Mouse (Mus musculus) heart, adult 8-10 months (tissue): ENCODE measurements around the gene Pitpnm3. TPM values are rescaled to one million over a fixed set of nuclear protein-coding genes. Genes with fewer than 3 reads are reported as not detected.

ENCODE experiments used
- DNase-seq: peaks from one replicate; pipeline ENCODE4 v3.0.0; 2022; ENCODE audit warnings: low spot score
- total RNA-seq, 4 experiments: library from RNA; stranded (reverse); gene quantifications; 2 replicates each; pipeline ENCODE4 v1.2.4; 2022

The Pitpnm3 gene
- total RNA-seq, 4 experiments from 2014 or later, result 1.1 to 2.1 (median 1.9) TPM

GRCm38 (mm10) chr11:72050895-72051858 is 84.4 kb downstream of the Pitpnm3 start:
- no peak for DNase-seq

GRCm38 (mm10) chr11:72050168-72050894 is 85.2 kb downstream of the Pitpnm3 start:
- DNase-seq, result no peak

- no peak for DNase-seq
Observed at GRCm38 (mm10) chr11:72049171-72049759, 86.3 kb downstream of the Pitpnm3 start.

DNA sequence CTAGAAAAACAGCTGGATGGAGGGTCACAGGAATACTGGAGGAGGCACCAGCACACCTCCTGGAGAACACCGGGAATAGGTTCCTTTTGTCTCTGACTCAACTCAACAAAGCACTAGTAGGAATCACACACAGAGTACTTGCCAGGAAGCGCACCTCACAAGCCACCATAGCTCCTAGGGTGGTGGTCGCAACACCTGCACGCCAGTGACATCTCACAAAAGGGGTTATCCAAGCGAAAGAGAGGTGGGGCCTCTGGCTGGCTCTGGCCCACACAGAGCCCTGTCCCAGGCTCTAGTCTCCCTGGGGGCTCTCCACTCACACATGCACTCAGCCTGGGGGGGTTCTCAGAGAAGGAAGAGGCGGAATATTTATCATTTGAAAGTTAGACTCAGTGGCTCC is 86.8 kb downstream of the Pitpnm3 start:
- no peak for DNase-seq

DNA sequence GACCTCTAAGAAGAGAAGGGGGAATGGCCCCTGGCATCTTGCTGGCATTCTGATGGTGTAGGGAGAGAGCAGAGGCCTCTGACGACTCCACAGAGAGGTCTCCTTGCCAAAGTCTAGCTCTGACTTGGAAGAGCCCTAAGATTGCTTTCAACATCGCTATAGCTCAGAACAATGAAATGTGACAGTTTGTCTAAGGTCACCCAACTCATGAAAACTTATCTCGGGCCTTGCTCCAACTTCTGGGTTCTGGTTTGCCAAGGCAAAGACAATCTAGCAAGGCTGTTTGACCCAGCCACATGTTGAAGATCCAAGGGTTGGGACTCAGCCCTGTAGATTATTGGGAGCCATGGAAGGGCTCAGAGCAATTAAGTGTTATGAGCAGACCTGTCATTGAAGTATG is 91.3 kb downstream of the Pitpnm3 start:
- no peak for DNase-seq

GRCm38 (mm10) chr11:72042631-72043030 is 92.9 kb downstream of the Pitpnm3 start:
- no peak for DNase-seq

DNA sequence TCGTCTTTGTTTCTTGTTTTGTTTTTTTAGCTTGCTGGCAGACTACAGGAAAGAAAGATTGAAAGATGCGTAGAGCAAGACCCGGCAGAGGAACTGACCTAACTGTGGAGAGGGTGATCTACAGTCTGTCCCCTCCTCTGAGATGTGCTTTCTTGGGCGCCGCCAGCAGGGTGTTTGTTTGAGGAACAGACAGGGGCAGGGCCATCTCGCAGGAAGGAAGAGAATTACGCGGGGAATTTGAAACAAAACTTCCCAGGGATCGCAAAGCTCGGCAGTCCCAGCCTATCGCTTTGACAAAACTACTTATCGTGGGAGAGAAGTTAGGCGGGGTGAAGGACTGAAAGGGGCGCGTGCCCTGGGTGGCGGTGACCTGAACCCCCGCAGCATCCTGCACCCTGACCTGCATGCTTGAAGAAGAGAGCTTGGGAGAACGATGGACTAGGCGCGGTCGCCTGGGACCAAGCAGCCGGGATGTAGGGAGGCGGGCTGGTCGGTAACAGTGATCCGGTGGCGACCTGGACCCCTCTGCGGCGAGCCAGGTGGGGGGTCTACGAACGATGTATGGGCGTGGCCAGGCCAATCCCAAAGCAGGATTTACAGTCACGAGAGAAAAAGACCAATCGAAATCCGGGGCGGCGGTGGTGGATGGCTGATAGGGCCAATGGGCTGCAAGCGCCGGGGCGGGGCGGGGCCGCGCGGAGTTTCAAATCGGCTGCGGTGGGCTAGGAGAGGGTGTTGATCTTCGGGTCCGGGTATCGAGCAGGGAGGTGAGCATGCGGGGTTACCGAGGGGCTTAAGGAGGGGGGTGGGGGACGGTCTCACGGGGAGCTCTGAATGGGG is 93.6 kb downstream of the Pitpnm3 start, which contains the start of gene Pimreg:
Pimreg (plus strand) TSS at position 265 of the 840 bp plus-strand sequence.
- peak; percentile 81 for DNase-seq

GRCm38 (mm10) chr11:72041290-72041767 is 94.2 kb downstream of the Pitpnm3 start:
- no peak for DNase-seq

GRCm38 (mm10) chr11:72039599-72040386 is 95.8 kb downstream of the Pitpnm3 start:
- no peak for DNase-seq

GRCm38 (mm10) chr11:72037996-72038395 is 97.6 kb downstream of the Pitpnm3 start:
- peak; percentile 66 for DNase-seq

- no peak for DNase-seq
Observed at GRCm38 (mm10) chr11:72037409-72037808, 98.2 kb downstream of the Pitpnm3 start, which contains the start of gene Aipl1. Aipl1 (minus strand) TSS chr11:72037509.

DNA sequence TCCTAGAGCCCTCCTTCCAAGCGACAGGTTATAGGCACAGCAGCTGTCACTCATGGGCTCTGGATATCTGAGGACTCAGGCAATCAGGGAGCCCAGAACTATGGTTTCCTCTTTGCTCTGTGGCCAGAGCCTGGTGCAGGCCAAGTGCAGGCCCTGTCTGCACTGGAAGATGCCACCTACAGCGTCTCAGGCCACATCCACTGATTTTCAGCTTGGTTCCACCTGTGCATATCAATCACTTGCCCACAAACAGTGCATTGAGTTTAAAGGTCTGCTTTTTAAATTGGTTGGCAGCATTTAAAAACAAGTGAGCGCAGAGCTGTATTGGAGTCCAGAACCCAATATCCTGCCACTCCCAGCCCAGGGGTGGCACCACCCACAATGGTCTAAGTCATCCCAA is 103.0 kb downstream of the Pitpnm3 start:
- no peak for DNase-seq

DNA sequence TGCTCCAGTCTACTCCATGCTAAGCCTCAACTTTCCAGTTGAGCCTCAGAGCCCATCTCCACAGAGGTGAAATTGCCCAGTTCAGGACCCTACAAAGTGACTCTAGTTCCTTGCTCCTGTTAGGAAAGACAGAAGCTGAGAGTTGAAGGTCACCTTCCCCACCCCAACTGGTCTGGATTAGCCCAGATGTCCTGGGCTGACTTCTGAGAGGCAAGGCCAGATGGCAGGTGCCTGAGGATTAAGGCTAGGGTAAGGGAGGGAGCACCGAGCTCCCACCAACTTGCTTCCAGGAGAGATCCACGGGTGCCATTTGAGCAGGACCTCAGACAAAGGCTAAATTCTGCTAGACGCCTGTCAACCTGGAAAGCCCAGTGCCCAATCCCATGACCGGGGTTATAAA is 103.5 kb downstream of the Pitpnm3 start:
- DNase-seq, result no peak

DNA sequence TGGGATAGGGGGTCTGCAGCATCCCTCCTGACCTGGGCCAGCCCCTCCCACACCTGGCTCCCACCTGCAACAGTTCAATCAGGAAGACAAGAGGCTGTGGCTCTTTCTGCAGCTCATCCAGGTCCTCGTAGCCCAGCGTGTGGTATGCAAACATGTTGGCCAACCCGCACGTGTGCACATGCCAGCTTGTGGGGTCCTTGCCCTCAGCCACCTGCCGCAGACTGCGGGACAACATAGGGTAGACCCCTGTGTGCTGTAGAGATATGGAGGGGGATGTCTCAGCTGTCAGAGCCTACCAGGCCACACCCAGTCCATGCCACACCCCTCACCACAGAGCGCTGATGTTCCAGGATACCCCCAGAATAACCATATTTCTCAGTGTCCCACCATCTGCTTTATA is 104.2 kb downstream of the Pitpnm3 start:
- DNase-seq, result no peak

- DNase-seq, result no peak
Observed at GRCm38 (mm10) chr11:72029143-72029542, 106.4 kb downstream of the Pitpnm3 start.

GRCm38 (mm10) chr11:72027836-72028235 is 107.7 kb downstream of the Pitpnm3 start:
- no peak for DNase-seq

DNA sequence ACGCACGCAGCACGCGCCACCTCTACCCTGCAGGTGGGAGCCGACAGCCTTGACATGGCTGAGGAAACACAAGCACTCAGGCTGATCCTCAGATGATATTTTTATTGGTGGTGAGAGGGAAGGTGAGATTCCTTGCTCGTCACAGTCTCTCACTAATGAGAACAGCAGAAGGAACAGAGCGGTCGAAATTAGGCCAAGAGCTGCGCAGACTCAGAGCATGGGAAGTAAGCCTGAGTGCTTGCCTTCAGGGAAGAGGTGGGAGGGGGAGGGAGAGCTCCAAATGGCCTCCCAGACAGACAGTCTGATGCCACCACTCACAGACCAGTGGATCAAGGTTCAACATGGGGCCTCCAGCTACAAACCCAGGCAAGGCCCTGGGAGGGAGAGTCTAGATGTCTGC is 109.1 kb downstream of the Pitpnm3 start:
- DNase-seq, result no peak

GRCm38 (mm10) chr11:72025843-72026242 is 109.7 kb downstream of the Pitpnm3 start:
- no peak for DNase-seq

GRCm38 (mm10) chr11:72024193-72024781 is 111.3 kb downstream of the Pitpnm3 start:
- peak; percentile 62 for DNase-seq

DNA sequence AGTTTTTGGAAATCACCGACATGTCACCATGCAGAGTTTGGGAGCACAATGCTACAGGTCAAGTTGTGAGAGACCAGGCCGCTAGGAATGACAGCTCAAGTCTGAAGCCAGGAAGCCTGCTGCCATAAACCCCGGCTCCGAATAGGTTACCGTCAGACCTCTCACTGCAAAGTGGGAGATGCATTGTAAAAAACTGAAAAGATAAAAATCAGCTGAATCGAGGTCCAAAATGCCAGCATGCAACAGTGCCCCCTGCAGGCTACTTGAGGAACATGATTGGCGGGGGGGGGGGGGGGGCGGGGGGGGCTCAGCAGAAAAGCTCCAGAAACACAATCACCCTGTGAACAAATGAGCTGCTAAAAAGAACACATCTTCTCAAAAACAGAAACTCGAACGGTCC is 112.0 kb downstream of the Pitpnm3 start:
- DNase-seq, result no peak
